Mouse (Mus musculus) liver, postnatal 0 days (tissue): ENCODE measurements around the gene Dthd1. TPM values are rescaled to one million over a fixed set of nuclear protein-coding genes. Genes with fewer than 3 reads are reported as not detected.

Source experiments
- ATAC-seq: fragments of 200-750 bp; cut with Nextera tagmentation; 2 replicates; pipeline ENCODE4 v1.8.0; 2017; ENCODE audit warnings: mild to moderate bottlenecking, moderate library complexity
- DNase-seq: peaks from one replicate; pipeline ENCODE4 v3.0.0-alpha.2; 2016
- H3K27ac ChIP-seq: fragments of 300-500 bp; sonication (generic); 2 replicates; pipeline ENCODE4 v1.5.1; 2014; ENCODE audit warnings: antibody characterized with exemption, moderate library complexity, mild to moderate bottlenecking, low read depth
- H3K27me3 ChIP-seq: fragments of 300-500 bp; sonication (generic); 2 replicates; pipeline ENCODE4 v1.6.1; 2014; ENCODE audit warnings: low read length, control low read depth, mixed read lengths; ENCODE audit not compliant: insufficient read depth
- H3K36me3 ChIP-seq: fragments of 300-500 bp; sonication (generic); replicated peaks from 2 replicates; pipeline ENCODE4 v1.6.1; 2014; ENCODE audit warnings: mild to moderate bottlenecking, control low read depth, low read length, moderate library complexity, mixed read lengths; ENCODE audit not compliant: insufficient read depth
- H3K4me1 ChIP-seq: fragments of 300-500 bp; sonication (generic); 2 replicates; pipeline ENCODE4 v1.6.1; 2014; ENCODE audit warnings: antibody characterized with exemption, mild to moderate bottlenecking, control low read depth; ENCODE audit not compliant: insufficient read depth
- H3K4me2 ChIP-seq: fragments of 300-500 bp; sonication (generic); 2 replicates; pipeline ENCODE4 v1.6.1; 2014; ENCODE audit warnings: low read depth, mild to moderate bottlenecking, low read length, moderate library complexity, mixed read lengths
- H3K4me3 ChIP-seq: fragments of 300-500 bp; sonication (generic); 2 replicates; pipeline ENCODE4 v1.5.1; 2014; ENCODE audit warnings: low read depth, low read length
- H3K9ac ChIP-seq: fragments of 300-500 bp; sonication (generic); replicated peaks from 2 replicates; pipeline ENCODE4 v1.6.1; 2014; ENCODE audit warnings: mild to moderate bottlenecking, moderate library complexity
- H3K9me3 ChIP-seq: fragments of 300-500 bp; sonication (generic); 2 replicates; pipeline ENCODE4 v1.6.1; 2016; ENCODE audit warnings: mild to moderate bottlenecking, control low read depth, low read length, mixed read lengths
- CTCF ChIP-seq: sonication (generic); IDR thresholded peaks from 2 replicates; pipeline ENCODE4 v1.5.1; 2016; ENCODE audit warnings: antibody characterized with exemption, low read depth
- EP300 ChIP-seq: IDR thresholded peaks from 2 replicates; pipeline ENCODE4 v1.6.1; 2016; ENCODE audit warnings: antibody characterized with exemption, low read depth, mild to moderate bottlenecking
- polyA plus RNA-seq: library from polyadenylated mRNA; unstranded; fragments of >200 nt; fragmentation: Nextera tagmentation; extraction: Ambion mirVana; gene quantifications from 2 replicates; pipeline ENCODE4 v1.2.1, GENCODE M21; 2015

Gene Dthd1
- polyA plus RNA-seq, 1 experiment from 2014 or later: not detected

DNA sequence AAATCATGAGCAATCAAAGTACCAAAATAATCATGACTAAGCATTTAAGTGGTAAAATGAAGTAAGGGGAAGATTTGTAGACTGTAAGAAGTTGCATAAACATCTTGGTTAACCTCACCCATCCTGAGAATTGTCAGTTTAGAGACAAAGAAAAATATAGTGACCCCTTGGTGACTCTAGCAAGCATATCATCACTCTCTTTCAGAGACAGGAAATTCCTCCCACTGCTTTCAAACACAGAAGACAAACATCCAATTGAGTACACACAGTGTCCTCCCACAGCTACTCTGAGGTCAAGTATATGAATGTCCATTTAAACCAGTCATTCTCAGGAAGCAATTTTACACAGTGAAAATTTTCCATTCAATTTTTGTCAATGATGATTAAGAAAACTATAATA is 111.0 kb downstream of the Dthd1 start:
- no peak overlapping the region for H3K27ac ChIP-seq
- DNase-seq: no peak
- H3K4me1 ChIP-seq: no peaks in the 10 kb centered on the region
- TF ChIP-seq CTCF (no peak), EP300 (no peak)
- H3K4me2 ChIP-seq: no peak overlapping the region
- H3K36me3 ChIP-seq: no peaks in the 10 kb centered on the region
- no peaks in the 10 kb centered on the region for H3K9me3 ChIP-seq
- H3K9ac ChIP-seq: no peak overlapping the region
- H3K4me3 ChIP-seq: no peak overlapping the region
- no peaks in the 10 kb centered on the region for H3K27me3 ChIP-seq
- no peak for ATAC-seq

Other genes starting within 250 kb of the Dthd1 start
- 6.8 and 7.9 TPM in 2 replicates for gene Arap2, start 47.7 kb upstream of the Dthd1 start, polyA plus RNA-seq